Mouse (Mus musculus): Measurements from ENCODE around the gene Pex19.

Gene Pex19

GRCm38 (mm10) chr1:172183915-172184314, 57.4 kb downstream of the Pex19 start:
- no peak for DNase-seq (ENCODE audit: low spot score)
